Mouse (Mus musculus) heart, adult 9 months (tissue): Measurements from ENCODE around the gene Uckl1.

ENCODE experiments used
- DNase-seq, 2 experiments: peaks; one replicate each; pipeline ENCODE4 v3.0.0; 2022; ENCODE audit warnings: low spot score in 2 of 2

The Uckl1 gene

GRCm38 (mm10) chr2:181584411-181584942 lies at the start of gene Uckl1:
TSS of gene Uckl1 (minus strand) at chr2:181584892.
- no peak for DNase-seq

GRCm38 (mm10) chr2:181632624-181633023 lies 47.9 kb upstream of the Uckl1 start:
- DNase-seq, result no peak

- no peak for DNase-seq
These were observed 43.8 kb upstream of the Uckl1 start for GRCm38 (mm10) chr2:181628471-181628870.

- DNase-seq, result no peak
These were observed 38.7 kb upstream of the Uckl1 start for GRCm38 (mm10) chr2:181623401-181623800.

- DNase-seq, result no peak
These were observed 34.2 kb upstream of the Uckl1 start for GRCm38 (mm10) chr2:181618761-181619495.

- no peak for DNase-seq
These were observed 17.7 kb upstream of the Uckl1 start for GRCm38 (mm10) chr2:181602367-181602766.

GRCm38 (mm10) chr2:181601751-181602145 lies 17.1 kb upstream of the Uckl1 start:
- no peak for DNase-seq

GRCm38 (mm10) chr2:181600828-181601750 lies 16.4 kb upstream of the Uckl1 start:
- peak; percentile 94 to 96 for DNase-seq

- no peak for DNase-seq
These were observed 15.6 kb upstream of the Uckl1 start for GRCm38 (mm10) chr2:181600226-181600758.

- DNase-seq, result peak in 1 of 2 experiments; percentile 41
These were observed 14.0 kb upstream of the Uckl1 start, which contains the start of gene Samd10 for GRCm38 (mm10) chr2:181598454-181599351. TSS of gene Samd10 (minus strand) at chr2:181599212.

- DNase-seq, result no peak
These were observed 12.8 kb upstream of the Uckl1 start for GRCm38 (mm10) chr2:181597378-181598061.

- DNase-seq, result no peak
These were observed 11.7 kb upstream of the Uckl1 start for GRCm38 (mm10) chr2:181596221-181596960.

GRCm38 (mm10) chr2:181594946-181595696 lies 10.4 kb upstream of the Uckl1 start:
- no peak for DNase-seq

- no peak for DNase-seq
These were observed 9.2 kb upstream of the Uckl1 start for GRCm38 (mm10) chr2:181593937-181594336.

- no peak for DNase-seq
These were observed 8.3 kb upstream of the Uckl1 start for GRCm38 (mm10) chr2:181593042-181593421.

- DNase-seq, result peak in 1 of 2 experiments; percentile 41
These were observed 7.7 kb upstream of the Uckl1 start, which contains the start of gene Zfp512b for GRCm38 (mm10) chr2:181592231-181593041. TSS of gene Zfp512b (minus strand) at chr2:181592803.

- DNase-seq, result no peak
These were observed 6.9 kb upstream of the Uckl1 start, which contains the start of gene Prpf6 for GRCm38 (mm10) chr2:181591528-181592085. TSS of gene Prpf6 (plus strand) at chr2:181591868.

GRCm38 (mm10) chr2:181590471-181590870 lies 5.8 kb upstream of the Uckl1 start:
- DNase-seq, result no peak
